Mouse (Mus musculus) ES-Bruce4 (cell line): ENCODE measurements around the gene Taok3.

ENCODE experiments used
- CTCF ChIP-seq: IDR thresholded peaks from one replicate; pipeline ENCODE4 v1.8.1; 2011; ENCODE audit warnings: low read depth, low read length
- EP300 ChIP-seq: IDR thresholded peaks from 2 replicates; pipeline ENCODE4 v1.6.1; 2011; ENCODE audit warnings: low read depth, low read length; ENCODE audit not compliant: insufficient read depth
- POLR2A ChIP-seq: IDR thresholded peaks from one replicate; pipeline ENCODE4 v1.8.1; 2011; ENCODE audit warnings: low read length; ENCODE audit not compliant: insufficient read depth

DNA sequence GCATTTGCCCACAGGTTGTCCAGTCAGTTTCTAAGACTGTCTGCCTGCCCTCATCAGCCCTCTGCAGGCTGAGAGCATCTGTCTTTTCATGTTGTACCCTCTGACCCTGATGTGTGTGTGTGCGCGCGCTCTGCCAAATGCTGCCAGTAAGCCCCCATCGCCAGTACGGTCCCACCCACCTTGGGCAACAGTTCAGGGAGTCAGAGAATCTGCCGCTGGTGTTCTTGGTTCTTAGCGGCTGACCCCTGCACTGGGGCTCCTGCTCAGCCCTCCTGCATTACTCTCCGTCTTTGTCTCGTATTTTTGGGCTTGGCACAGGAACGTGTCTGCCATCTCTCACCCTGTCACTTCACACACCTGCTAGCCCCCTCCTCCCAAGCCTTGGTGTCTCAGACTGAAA, 17.1 kb downstream of the Taok3 start:
- TF ChIP-seq CTCF (no peak), POLR2A (no peak), EP300 (no peak)
